Mouse (Mus musculus): Measurements from ENCODE around the gene Adap1. TPM values are rescaled to one million over a fixed set of nuclear protein-coding genes. Genes with fewer than 3 reads are reported as not detected.

Adap1 gene
- total and polyA plus RNA-seq, 3 experiments, result 1.5 to 2.8 (median 1.7) TPM

DNA sequence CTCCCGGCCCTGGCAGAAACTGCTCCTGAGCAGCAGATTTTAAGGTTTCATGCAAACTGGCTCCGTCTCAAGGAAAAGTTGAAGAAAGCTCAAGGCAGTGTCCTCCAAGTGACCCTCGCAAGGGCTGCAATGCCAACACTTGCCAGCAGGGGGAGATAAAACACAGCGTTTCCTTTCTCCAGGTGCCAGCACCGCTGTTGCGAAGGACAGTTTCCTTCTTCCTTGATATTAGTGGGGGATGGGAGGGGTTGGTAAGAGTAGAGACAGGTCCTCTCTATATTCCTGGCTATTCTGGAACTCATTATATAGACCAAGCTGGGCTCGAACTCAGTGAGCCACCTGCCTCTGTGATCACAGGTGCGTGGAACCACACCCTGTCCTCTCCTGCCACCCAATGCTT, 6.3 kb upstream of the Adap1 start:
- TF ChIP-seq CTCF (IDR thresholded peaks at IDR 0.05) (peak; percentile 97), POLR2A (IDR thresholded peaks at IDR 0.05; ENCODE audit: insufficient read depth, low read depth, low read length) (no peak), EP300 (IDR thresholded peaks at IDR 0.05; ENCODE audit: insufficient read depth, low read depth, low read length) (0 out of 2 replicates have a peak, but pooled peaks have one; percentile 40)
- Histone ChIP-seq H3K4me1 (ENCODE audit: control insufficient read depth, insufficient read depth, low read length) (no peaks in the 10 kb centered on the region), H3K79me2 (replicated peaks; ENCODE audit: control insufficient read depth, insufficient read depth, low read length) (no peaks in the 10 kb centered on the region), H3K9ac (ENCODE audit: low read depth, low read length) (no peak overlapping the region), H3K36me3 (ENCODE audit: control insufficient read depth, insufficient read depth, low read length) (no peaks in the 10 kb centered on the region), H3K27ac (no peak overlapping the region), H3K4me3 (no peak overlapping the region), H3K27me3 (ENCODE audit: control insufficient read depth, insufficient read depth, low read length) (no peaks in the 10 kb centered on the region)
- intact Hi-C loops (cut with DNase I), result loop anchor here (1.0 kb wide), 1 partner anchor 174 kb away; no protein-coding TSS in a partner anchor
- WGBS, result 23% methylated on average over 8 of the region's 8 CpGs
- peak; percentile 69 to 87 for DNase-seq

DNA sequence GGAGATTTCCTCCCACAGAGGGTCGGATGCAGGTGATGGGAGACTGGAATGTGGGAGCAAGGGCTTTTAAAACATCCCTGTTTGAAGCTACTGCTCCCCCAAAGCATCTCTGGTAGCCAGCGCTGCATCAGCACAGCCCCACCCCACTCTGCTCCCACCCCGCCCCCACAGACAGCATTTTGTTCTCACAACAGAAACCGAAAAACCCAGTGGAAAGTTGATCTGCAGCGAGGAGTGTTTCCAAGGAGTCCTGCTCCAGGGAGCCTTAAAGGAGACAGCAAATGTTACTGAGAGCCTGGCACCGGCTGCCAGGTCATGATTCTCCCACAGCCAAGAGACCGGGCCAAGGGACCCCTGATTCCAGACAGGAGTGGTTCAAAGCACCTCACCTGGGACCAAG, 5.3 kb upstream of the Adap1 start:
- Histone ChIP-seq H3K4me3 (no peak overlapping the region), H3K36me3 (ENCODE audit: control insufficient read depth, insufficient read depth, low read length) (no peaks in the 10 kb centered on the region), H3K9ac (ENCODE audit: low read depth, low read length) (no peak overlapping the region), H3K79me2 (replicated peaks; ENCODE audit: control insufficient read depth, insufficient read depth, low read length) (no peaks in the 10 kb centered on the region), H3K27me3 (ENCODE audit: control insufficient read depth, insufficient read depth, low read length) (no peaks in the 10 kb centered on the region), H3K27ac (no peak overlapping the region), H3K4me1 (ENCODE audit: control insufficient read depth, insufficient read depth, low read length) (no peaks in the 10 kb centered on the region)
- 66% methylated on average over 7 of the region's 7 CpGs for WGBS
- TF ChIP-seq POLR2A (IDR thresholded peaks at IDR 0.05; ENCODE audit: insufficient read depth, low read depth, low read length) (no peak), EP300 (IDR thresholded peaks at IDR 0.05; ENCODE audit: insufficient read depth, low read depth, low read length) (no peak), CTCF (IDR thresholded peaks at IDR 0.05) (no peak)
- DNase-seq, result no peak
- intact Hi-C loops (cut with DNase I), result loop anchor here (1.0 kb wide), 1 partner anchor 175 kb away; no protein-coding TSS in a partner anchor

DNA sequence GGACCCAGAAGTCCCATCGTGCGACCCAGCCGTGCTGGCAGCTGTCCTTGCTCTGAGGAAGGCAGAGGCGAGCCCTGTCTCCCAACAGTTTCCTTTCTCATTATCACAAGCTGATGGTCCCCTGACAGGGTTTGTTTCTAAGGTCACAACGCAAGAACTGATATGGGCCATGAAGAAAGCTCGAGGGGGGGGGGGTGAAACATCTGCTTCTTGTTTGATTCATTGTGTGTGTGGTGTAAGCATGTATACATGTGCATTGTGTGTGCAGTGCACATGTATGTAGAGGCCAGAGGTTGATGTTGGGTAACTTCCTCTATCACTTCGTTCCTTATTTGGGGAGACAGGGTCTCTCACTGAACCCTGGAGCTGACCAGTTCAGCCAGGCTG, 2.2 kb upstream of the Adap1 start:
- DNase-seq, result no peak
- Histone ChIP-seq H3K36me3 (ENCODE audit: control insufficient read depth, insufficient read depth, low read length) (no peaks in the 10 kb centered on the region), H3K4me1 (ENCODE audit: control insufficient read depth, insufficient read depth, low read length) (no peaks in the 10 kb centered on the region; the same call in 1 of the 2 replicates), H3K79me2 (replicated peaks; ENCODE audit: control insufficient read depth, insufficient read depth, low read length) (no peaks in the 10 kb centered on the region), H3K27me3 (ENCODE audit: control insufficient read depth, insufficient read depth, low read length) (no peaks in the 10 kb centered on the region), H3K9ac (ENCODE audit: low read depth, low read length) (no peak overlapping the region), H3K27ac (no peak overlapping the region), H3K4me3 (no peak overlapping the region)
- TF ChIP-seq CTCF (IDR thresholded peaks at IDR 0.05) (no peak), EP300 (IDR thresholded peaks at IDR 0.05; ENCODE audit: insufficient read depth, low read depth, low read length) (no peak), POLR2A (IDR thresholded peaks at IDR 0.05; ENCODE audit: insufficient read depth, low read depth, low read length) (no peak)
- 42% methylated on average over 7 of the region's 7 CpGs for WGBS
- intact Hi-C loops (cut with DNase I), result no loop called here

DNA sequence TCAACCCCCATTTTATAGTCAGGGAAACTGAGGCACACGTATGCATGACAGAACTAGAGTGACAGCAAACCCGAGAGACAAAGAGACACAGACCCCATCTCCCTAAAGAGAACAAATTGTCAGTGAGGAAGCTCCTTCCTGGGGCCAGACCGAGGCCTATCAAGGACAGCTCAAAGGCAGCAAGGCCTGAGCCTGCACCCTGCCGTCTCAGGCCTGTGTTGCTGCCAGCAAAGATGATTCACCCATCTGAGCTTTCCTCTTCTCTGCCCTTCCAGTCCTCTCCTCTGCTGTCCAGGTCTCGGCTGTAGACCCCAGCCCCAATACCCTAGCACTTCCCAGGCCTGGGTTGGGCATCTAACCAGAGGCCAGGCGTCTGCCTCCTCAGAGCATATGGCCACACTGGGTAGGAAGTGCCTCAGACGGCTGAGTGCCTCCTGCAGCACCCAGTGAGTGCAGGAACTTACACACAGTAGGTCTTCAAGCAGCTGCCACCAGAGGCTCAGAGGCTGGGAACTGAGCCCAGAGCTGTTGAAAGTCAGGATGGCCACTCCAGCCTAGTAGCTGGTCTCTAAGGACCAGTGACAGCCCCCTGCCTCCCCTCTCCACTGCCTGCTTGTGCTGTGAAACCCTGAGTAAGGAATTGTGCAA, 1.7 kb upstream of the Adap1 start:
- no peak overlapping the region for H3K9ac ChIP-seq (ENCODE audit: low read depth, low read length)
- DNase-seq, result no peak
- H3K79me2 ChIP-seq (replicated peaks; ENCODE audit: control insufficient read depth, insufficient read depth, low read length), result no peaks in the 10 kb centered on the region
- no peaks in the 10 kb centered on the region; the same call in 1 of the 2 replicates for H3K4me1 ChIP-seq (ENCODE audit: control insufficient read depth, insufficient read depth, low read length)
- H3K27ac ChIP-seq, result no peak overlapping the region
- H3K4me3 ChIP-seq, result no peak overlapping the region
- WGBS, result 72% methylated on average over 7 of the region's 7 CpGs
- no peaks in the 10 kb centered on the region for H3K36me3 ChIP-seq (ENCODE audit: control insufficient read depth, insufficient read depth, low read length)
- no peaks in the 10 kb centered on the region for H3K27me3 ChIP-seq (ENCODE audit: control insufficient read depth, insufficient read depth, low read length)
- no peak for TF ChIP-seq POLR2A (IDR thresholded peaks at IDR 0.05; ENCODE audit: insufficient read depth, low read depth, low read length)
- TF ChIP-seq EP300 (IDR thresholded peaks at IDR 0.05; ENCODE audit: insufficient read depth, low read depth, low read length), result no peak
- TF ChIP-seq CTCF (IDR thresholded peaks at IDR 0.05), result no peak
- intact Hi-C loops (cut with DNase I), result no loop called here

DNA sequence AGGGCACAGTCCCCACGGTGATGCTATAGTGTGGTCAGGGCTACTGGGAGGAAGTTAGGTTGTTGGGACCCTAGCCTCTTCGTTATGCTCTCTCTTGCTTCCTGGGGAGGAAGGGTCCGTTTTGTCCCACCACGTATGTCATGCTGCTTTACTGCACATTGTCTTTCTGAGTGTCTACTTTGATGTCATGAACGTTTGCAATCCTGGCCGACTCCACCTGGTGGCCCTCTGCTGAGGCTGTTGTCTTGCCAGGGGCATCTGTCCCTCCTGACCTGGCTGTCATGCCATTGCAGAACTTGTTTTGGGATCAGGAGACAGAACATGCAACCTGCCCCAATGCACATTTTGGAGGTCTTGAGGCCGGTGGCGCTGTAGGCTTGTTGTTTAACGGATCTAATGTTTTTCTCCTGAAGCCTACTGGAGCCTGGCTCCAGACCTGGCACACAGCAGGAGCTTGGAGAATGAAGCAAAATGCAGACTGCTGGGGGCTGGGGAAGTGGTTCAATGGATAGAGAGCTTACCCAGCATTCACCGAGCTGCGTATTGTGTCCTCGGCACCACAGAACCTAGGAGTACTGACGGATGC, 782 bp upstream of the Adap1 start:
- DNase-seq, result no peak
- no peak overlapping the region for H3K4me3 ChIP-seq
- no peak overlapping the region for H3K9ac ChIP-seq (ENCODE audit: low read depth, low read length)
- no peak overlapping the region for H3K27ac ChIP-seq
- intact Hi-C loops (cut with DNase I), result no loop called here
- no peaks in the 10 kb centered on the region for H3K27me3 ChIP-seq (ENCODE audit: control insufficient read depth, insufficient read depth, low read length)
- H3K4me1 ChIP-seq (ENCODE audit: control insufficient read depth, insufficient read depth, low read length), result no peaks in the 10 kb centered on the region; the same call in 1 of the 2 replicates
- no peaks in the 10 kb centered on the region for H3K79me2 ChIP-seq (replicated peaks; ENCODE audit: control insufficient read depth, insufficient read depth, low read length)
- 78% methylated on average over 13 of the region's 13 CpGs for WGBS
- no peaks in the 10 kb centered on the region for H3K36me3 ChIP-seq (ENCODE audit: control insufficient read depth, insufficient read depth, low read length)
- TF ChIP-seq CTCF (IDR thresholded peaks at IDR 0.05) (no peak), POLR2A (IDR thresholded peaks at IDR 0.05; ENCODE audit: insufficient read depth, low read depth, low read length) (no peak), EP300 (IDR thresholded peaks at IDR 0.05; ENCODE audit: insufficient read depth, low read depth, low read length) (no peak)

Data from heart, adult 2 months (tissue).